Mouse (Mus musculus): ENCODE results near the gene Dlst.

DNA sequence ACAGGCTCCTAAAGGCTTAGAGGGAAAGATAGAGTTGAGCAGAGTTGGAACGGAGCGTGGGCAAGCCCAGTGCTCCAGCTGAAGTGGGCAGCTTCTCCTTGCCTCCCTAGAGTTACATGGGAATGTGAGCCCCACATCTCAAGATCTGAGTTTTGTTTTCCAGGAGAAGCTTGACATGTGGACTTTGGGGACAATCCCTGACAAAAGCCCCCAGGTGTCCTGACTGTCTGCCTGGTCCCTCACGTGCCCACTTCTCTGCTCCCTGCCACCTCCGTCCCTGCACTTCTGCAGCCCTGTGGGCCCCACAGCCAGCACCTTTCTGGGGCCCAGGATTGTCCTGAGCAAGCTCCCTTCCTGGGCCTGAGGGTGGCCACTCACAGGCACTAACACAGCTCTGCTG lies 34.2 kb downstream of the Dlst start:
- TF ChIP-seq POLR2A (IDR thresholded peaks at IDR 0.05; ENCODE audit: borderline replicate concordance, extremely low read depth, low read depth, low read length) = no peak
- TF ChIP-seq CTCF (IDR thresholded peaks at IDR 0.05; ENCODE audit: insufficient read depth, low read length) = no peak
